Mouse (Mus musculus) liver, embryonic 14.5 days (tissue): ENCODE measurements around the gene Hist1h2bp. TPM values are rescaled to one million over a fixed set of nuclear protein-coding genes. Genes with fewer than 3 reads are reported as not detected.
A peak's percentile ranks its signal among the peaks of the same experiment; 100 is the strongest.

Source experiments
- ATAC-seq: fragments of 200-750 bp; cut with Nextera tagmentation; 2 replicates; pipeline ENCODE4 v1.8.0; 2017; ENCODE audit warnings: moderate number of reproducible peaks, mild to moderate bottlenecking, moderate library complexity; ENCODE audit not compliant: insufficient read depth
- DNase-seq, 3 experiments: peaks; one replicate each; pipeline ENCODE4 v3.0.0-alpha.2; 2012 to 2013; ENCODE audit warnings: low read depth in 3 of 3, low spot score in 3 of 3
- H3K27ac ChIP-seq: fragments of 300-500 bp; sonication (generic); 2 replicates; pipeline ENCODE4 v1.5.1; 2014; ENCODE audit warnings: moderate library complexity, mild to moderate bottlenecking, control low read depth, inconsistent platforms
- H3K27me3 ChIP-seq: fragments of 300-500 bp; sonication (generic); 2 replicates; pipeline ENCODE4 v1.6.1; 2014; ENCODE audit warnings: mild to moderate bottlenecking, low read length, moderate library complexity; ENCODE audit not compliant: control insufficient read depth, insufficient read depth
- H3K36me3 ChIP-seq: fragments of 300-500 bp; sonication (generic); replicated peaks from 2 replicates; pipeline ENCODE4 v1.6.1; 2014; ENCODE audit warnings: low read depth; ENCODE audit not compliant: control insufficient read depth, insufficient read depth
- H3K4me1 ChIP-seq, 2 experiments: fragments of 200-500 bp in 1 of 2; fragments of 300-500 bp in 1 of 2; sonication (generic) in 1 of 2; replicated peaks; 2 replicates each; pipeline ENCODE4 v1.6.1; 2012 to 2014; ENCODE audit warnings: antibody characterized with exemption in 1 of 2, inconsistent platforms in 1 of 2, low read length in 1 of 2; ENCODE audit not compliant: control insufficient read depth in 2 of 2, insufficient read depth in 2 of 2
- H3K4me2 ChIP-seq: fragments of 300-500 bp; sonication (generic); 2 replicates; pipeline ENCODE4 v1.6.1; 2014; ENCODE audit warnings: low read depth, mild to moderate bottlenecking, control low read depth, moderate library complexity
- H3K4me3 ChIP-seq, 2 experiments: fragments of 200-500 bp in 1 of 2; fragments of 300-500 bp in 1 of 2; sonication (generic) in 1 of 2; 2 replicates each; pipeline ENCODE4 v1.5.1; 2012 to 2014; ENCODE audit warnings: low read depth in 2 of 2, low read length in 2 of 2, mild to moderate bottlenecking in 2 of 2, control low read depth in 1 of 2, inconsistent platforms in 1 of 2, moderate library complexity in 1 of 2; ENCODE audit not compliant: insufficient read depth in 1 of 2
- H3K9ac ChIP-seq: fragments of 300-500 bp; sonication (generic); replicated peaks from 2 replicates; pipeline ENCODE4 v1.6.1; 2014; ENCODE audit warnings: mild to moderate bottlenecking, control low read depth, moderate library complexity
- H3K9me3 ChIP-seq: fragments of 300-500 bp; sonication (generic); 2 replicates; pipeline ENCODE4 v1.6.1; 2016; ENCODE audit warnings: low read length, mixed read lengths; ENCODE audit not compliant: control insufficient read depth
- CTCF ChIP-seq: IDR thresholded peaks from 2 replicates; pipeline ENCODE4 v1.5.1; 2016; ENCODE audit warnings: antibody characterized with exemption, low read depth, control low read depth
- EP300 ChIP-seq: IDR thresholded peaks from 2 replicates; pipeline ENCODE4 v1.6.1; 2016; ENCODE audit warnings: antibody characterized with exemption, low read depth
- WGBS: fragments of 180-500 bp; shearing (Covaris S2); extraction: QIAGEN DNeasy Blood & Tissue Kit; methylation state at CpG from one replicate; pipeline ENCODE4 v1.1.7; 2014; ENCODE audit not compliant: insufficient replicate concordance; 5-methylcytosine and 5-hydroxymethylcytosine counted together
- polyA plus RNA-seq, 2 experiments: library from polyadenylated mRNA; depleted of rRNA in 1 of 2; stranded (reverse) in 1 of 2; unstranded in 1 of 2; fragments of >200 nt; fragmentation: Nextera tagmentation in 1 of 2; extraction: Ambion mirVana in 1 of 2; gene quantifications; 2 replicates each; pipeline versions ENCODE4 v1.2.1 to v1.2.3; 2012 to 2014

The Hist1h2bp gene
- polyA plus RNA-seq, 2 experiments: 2.6 to 3.0 TPM

GRCm38 (mm10) chr13:21784311-21784710, 3.0 kb upstream of the Hist1h2bp start:
- H3K4me3 ChIP-seq: peak overlapping the region in 1 of 2 experiments; percentile 54; a peak in 1 of 4 replicates
- peak overlapping the region; percentile 96 for H3K9ac ChIP-seq
- DNase-seq: no peak

GRCm38 (mm10) chr13:21786189-21786898, 917 bp upstream of the Hist1h2bp start:
- peak overlapping the region; percentile 56 to 69 for H3K4me3 ChIP-seq
- ATAC-seq (no peak), DNase-seq (peak in 1 of 3 experiments; percentile 64)
- H3K27ac ChIP-seq: peak overlapping the region; percentile 95
- 4% methylated on average over 8 of the region's 8 CpGs for WGBS
- H3K9ac ChIP-seq: peak overlapping the region; percentile 96
- no peaks in the 10 kb centered on the region for H3K27me3 ChIP-seq
- peak overlapping the region; percentile 90 for H3K4me2 ChIP-seq
- TF ChIP-seq EP300: 0 out of 2 replicates have a peak, but pooled peaks have one; percentile 30
- TF ChIP-seq CTCF: no peak
- peaks cover 28 to 32% of the 10 kb centered on the region in 2 experiments for H3K4me1 ChIP-seq
- H3K36me3 ChIP-seq: no peaks in the 10 kb centered on the region
- H3K9me3 ChIP-seq: no peaks in the 10 kb centered on the region

More at GRCm38 (mm10) chr13:21784311-21784710, 3.0 kb upstream of the Hist1h2bp start:
- WGBS: 56% methylated on average over 6 of the region's 6 CpGs
- no peak for ATAC-seq
- Histone ChIP-seq H3K27me3 (no peaks in the 10 kb centered on the region), H3K27ac (peak overlapping the region; percentile 95), H3K4me1 (peaks cover 30 to 32% of the 10 kb centered on the region in 2 experiments), H3K4me2 (peak overlapping the region; percentile 90), H3K36me3 (no peaks in the 10 kb centered on the region), H3K9me3 (no peaks in the 10 kb centered on the region)
- TF ChIP-seq EP300 (no peak), CTCF (no peak)

GRCm38 (mm10) chr13:21787760-21788593, 716 bp downstream of the Hist1h2bp start:
- H3K4me1 ChIP-seq: peaks cover 26 to 31% of the 10 kb centered on the region in 2 experiments
- H3K4me2 ChIP-seq: peak overlapping the region; percentile 90
- no peaks in the 10 kb centered on the region for H3K36me3 ChIP-seq
- WGBS: 20% methylated on average over 14 of the region's 21 CpGs
- peak; percentile 19 for ATAC-seq
- H3K9me3 ChIP-seq: no peaks in the 10 kb centered on the region
- H3K27me3 ChIP-seq: no peaks in the 10 kb centered on the region
- DNase-seq: peak in 1 of 3 experiments; percentile 51
- H3K27ac ChIP-seq: peak overlapping the region; percentile 84
- peak overlapping the region; percentile 50 to 56 for H3K4me3 ChIP-seq
- peak overlapping the region; percentile 75 for H3K9ac ChIP-seq
- TF ChIP-seq CTCF (no peak), EP300 (no peak; the same call in 1 of the 2 replicates)

GRCm38 (mm10) chr13:21789925-21790324, 2.7 kb downstream of the Hist1h2bp start:
- Histone ChIP-seq H3K27me3 (no peaks in the 10 kb centered on the region), H3K36me3 (no peaks in the 10 kb centered on the region), H3K9ac (no peak overlapping the region), H3K9me3 (no peaks in the 10 kb centered on the region), H3K4me2 (no peak overlapping the region), H3K4me1 (peaks cover 19% of the 10 kb centered on the region in 2 experiments), H3K4me3 (no peak overlapping the region), H3K27ac (peak overlapping the region; percentile 84)
- no peak for TF ChIP-seq CTCF
- no peak for TF ChIP-seq EP300
- 29% methylated on average over 6 of the region's 6 CpGs for WGBS
- ATAC-seq (no peak), DNase-seq (no peak)
